Mouse (Mus musculus) forebrain, embryonic 14.5 days (tissue): Measurements from ENCODE around the gene Rtraf. TPM values are rescaled to one million over a fixed set of nuclear protein-coding genes. Genes with fewer than 3 reads are reported as not detected.

Experiments
- ATAC-seq: fragments of 200-750 bp; cut with Nextera tagmentation; 2 replicates; pipeline ENCODE4 v1.8.0; 2017; ENCODE audit warnings: mild to moderate bottlenecking, moderate library complexity
- DNase-seq: peaks from one replicate; pipeline ENCODE4 v3.0.0-alpha.2; 2015; ENCODE audit warnings: low spot score
- H3K27ac ChIP-seq: fragments of 300-500 bp; sonication (generic); 2 replicates; pipeline ENCODE4 v1.5.1; 2014; ENCODE audit warnings: low read depth, mild to moderate bottlenecking, control low read depth, low read length, moderate library complexity
- H3K27me3 ChIP-seq: fragments of 300-500 bp; sonication (generic); replicated peaks from 2 replicates; pipeline ENCODE4 v1.6.1; 2014; ENCODE audit warnings: low read length, control low read depth, mixed read lengths; ENCODE audit not compliant: control insufficient read depth, insufficient read depth
- H3K36me3 ChIP-seq: fragments of 300-500 bp; sonication (generic); 2 replicates; pipeline ENCODE4 v1.6.1; 2014; ENCODE audit warnings: low read length, control low read depth; ENCODE audit not compliant: control insufficient read depth, insufficient read depth
- H3K4me1 ChIP-seq: fragments of 300-500 bp; sonication (generic); 2 replicates; pipeline ENCODE4 v1.6.1; 2014; ENCODE audit warnings: antibody characterized with exemption, low read length, control low read depth; ENCODE audit not compliant: control insufficient read depth, insufficient read depth
- H3K4me2 ChIP-seq: fragments of 300-500 bp; sonication (generic); 2 replicates; pipeline ENCODE4 v1.6.1; 2014; ENCODE audit warnings: mild to moderate bottlenecking, control low read depth, low read length
- H3K4me3 ChIP-seq: fragments of 300-500 bp; sonication (generic); 2 replicates; pipeline ENCODE4 v1.5.1; 2014; ENCODE audit warnings: low read depth, low read length, control low read depth
- H3K9ac ChIP-seq: fragments of 300-500 bp; sonication (generic); 2 replicates; pipeline ENCODE4 v1.6.1; 2014; ENCODE audit warnings: mild to moderate bottlenecking, low read length, control low read depth, moderate library complexity
- H3K9me3 ChIP-seq: fragments of 300-500 bp; sonication (generic); replicated peaks from 2 replicates; pipeline ENCODE4 v1.6.1; 2016; ENCODE audit warnings: low read length, control low read depth, mixed read lengths; ENCODE audit not compliant: control insufficient read depth
- WGBS: fragments of 180-500 bp; shearing (Covaris S2); extraction: QIAGEN DNeasy Blood & Tissue Kit; methylation state at CpG from one replicate; pipeline ENCODE4 v1.1.7; 2014; 5-methylcytosine and 5-hydroxymethylcytosine counted together
- polyA plus RNA-seq: library from polyadenylated mRNA; unstranded; fragments of >200 nt; fragmentation: Nextera tagmentation; extraction: Ambion mirVana; gene quantifications from 2 replicates; pipeline ENCODE4 v1.2.1, GENCODE M21; 2014

Gene Rtraf
- polyA plus RNA-seq, 1 experiment from 2014 or later: 252 TPM

- Histone ChIP-seq H3K4me2 (no peak overlapping the region), H3K4me3 (no peak overlapping the region), H3K4me1 (peaks cover 2% of the 10 kb centered on the region; the same call in 1 of the 2 replicates), H3K9me3 (no peaks in the 10 kb centered on the region), H3K36me3 (no peaks in the 10 kb centered on the region; the same call in 1 of the 2 replicates), H3K27ac (no peak overlapping the region), H3K27me3 (no peaks in the 10 kb centered on the region), H3K9ac (no peak overlapping the region)
- WGBS: 35% methylated on average over 1 of the region's 1 CpGs
- DNase-seq (no peak), ATAC-seq (no peak)
These were observed 57.3 kb downstream of the Rtraf start for GRCm38 (mm10) chr14:19766380-19766649.

GRCm38 (mm10) chr14:19765539-19766379 is 57.9 kb downstream of the Rtraf start:
- Histone ChIP-seq H3K9me3 (no peaks in the 10 kb centered on the region), H3K4me3 (no peak overlapping the region), H3K36me3 (no peaks in the 10 kb centered on the region; the same call in 1 of the 2 replicates), H3K4me1 (peaks cover 3% of the 10 kb centered on the region), H3K27ac (no peak overlapping the region), H3K27me3 (no peaks in the 10 kb centered on the region), H3K4me2 (no peak overlapping the region), H3K9ac (no peak overlapping the region)
- no peak for ATAC-seq
- WGBS: 61% methylated on average over 9 of the region's 9 CpGs
- no peak for DNase-seq

GRCm38 (mm10) chr14:19764331-19764730 is 59.3 kb downstream of the Rtraf start:
- no peak overlapping the region for H3K9ac ChIP-seq
- H3K27me3 ChIP-seq: no peaks in the 10 kb centered on the region
- no peak for DNase-seq
- no peaks in the 10 kb centered on the region for H3K9me3 ChIP-seq
- ATAC-seq: no peak
- H3K27ac ChIP-seq: no peak overlapping the region
- H3K36me3 ChIP-seq: no peaks in the 10 kb centered on the region; the same call in 1 of the 2 replicates
- H3K4me3 ChIP-seq: no peak overlapping the region
- 85% methylated on average over 8 of the region's 8 CpGs for WGBS
- H3K4me1 ChIP-seq: peaks cover 6% of the 10 kb centered on the region
- no peak overlapping the region for H3K4me2 ChIP-seq

GRCm38 (mm10) chr14:19763527-19763926 is 60.1 kb downstream of the Rtraf start:
- H3K9ac ChIP-seq: no peak overlapping the region
- DNase-seq: peak; percentile 51
- H3K4me3 ChIP-seq: no peak overlapping the region
- WGBS: 40% methylated on average over 8 of the region's 8 CpGs
- no peak for ATAC-seq
- H3K9me3 ChIP-seq: no peaks in the 10 kb centered on the region
- H3K36me3 ChIP-seq: no peaks in the 10 kb centered on the region; the same call in 1 of the 2 replicates
- no peak overlapping the region for H3K4me2 ChIP-seq
- H3K27ac ChIP-seq: no peak overlapping the region
- H3K4me1 ChIP-seq: peaks cover 6% of the 10 kb centered on the region
- no peaks in the 10 kb centered on the region for H3K27me3 ChIP-seq

- Histone ChIP-seq H3K36me3 (no peaks in the 10 kb centered on the region), H3K4me3 (no peak overlapping the region), H3K27me3 (no peaks in the 10 kb centered on the region), H3K4me1 (peaks cover 6% of the 10 kb centered on the region), H3K4me2 (no peak overlapping the region), H3K9me3 (no peaks in the 10 kb centered on the region), H3K9ac (no peak overlapping the region), H3K27ac (no peak overlapping the region)
- ATAC-seq: no peak
- DNase-seq: no peak
- 54% methylated on average over 4 of the region's 4 CpGs for WGBS
These were observed 61.6 kb downstream of the Rtraf start for GRCm38 (mm10) chr14:19762014-19762413.

Other genes starting within 250 kb of the Rtraf start
- gene Gm2237, start 238.7 kb downstream of the Rtraf start, polyA plus RNA-seq: 4.9 and 5.1 TPM in 2 replicates
- not detected in 2 replicates for gene Gm5458, start 221.2 kb downstream of the Rtraf start, polyA plus RNA-seq
- 30.9 and 37.4 TPM in 2 replicates for gene Nid2, start 72.6 kb downstream of the Rtraf start, polyA plus RNA-seq
- gene Gng2, start 153.8 kb upstream of the Rtraf start, polyA plus RNA-seq: 423 and 429 TPM in 2 replicates